Mouse (Mus musculus) lung, adult 10 weeks (tissue): Measurements from ENCODE around the gene A630095E13Rik. TPM values are rescaled to one million over a fixed set of nuclear protein-coding genes. Genes with fewer than 3 reads are reported as not detected.

Experiments
- polyA plus RNA-seq: library from polyadenylated mRNA; stranded (reverse); fragments of 350-450 nt; fragmentation: Illumina TruSeq; extraction: RNeasy Lipid Tissue Mini Kit (QIAGEN cat#74804); gene quantifications from one replicate; pipeline ENCODE4 v1.2.3, GENCODE M21; 2014; ENCODE audit warnings: low read depth, low replicate concordance; ENCODE audit not compliant: insufficient read depth

The A630095E13Rik gene
- polyA plus RNA-seq = not detected

GRCm38 (mm10) chr9:36643276-36643675 is at the start of gene A630095E13Rik:
Gene A630095E13Rik, minus strand, starts transcription at chr9:36643376.

GRCm38 (mm10) chr9:36692920-36693319 is 49.7 kb upstream of the A630095E13Rik start, which contains the start of gene Acrv1:
Gene Acrv1, plus strand, starts transcription at chr9:36693220.

Other genes starting within 250 kb of the A630095E13Rik start
- gene Gm7257, start 211.5 kb downstream of the A630095E13Rik start, polyA plus RNA-seq = not detected
- not detected for gene Gm9513, start 167.7 kb downstream of the A630095E13Rik start, polyA plus RNA-seq
- not detected for gene Gm5615, start 101.4 kb downstream of the A630095E13Rik start, polyA plus RNA-seq
- not detected for gene Gm17689, start 60.7 kb downstream of the A630095E13Rik start, polyA plus RNA-seq
- gene Acrv1, start 49.8 kb upstream of the A630095E13Rik start, polyA plus RNA-seq = not detected
- gene Chek1, start 83.7 kb upstream of the A630095E13Rik start, polyA plus RNA-seq = 0.70 TPM
- 42.6 TPM for gene Stt3a, start 124.3 kb upstream of the A630095E13Rik start, polyA plus RNA-seq
- 66.6 TPM for gene Ei24, start 154.0 kb upstream of the A630095E13Rik start, polyA plus RNA-seq
- gene Fez1, start 178.5 kb upstream of the A630095E13Rik start, polyA plus RNA-seq = 2.5 TPM